Mouse (Mus musculus): ENCODE data around the gene Cyp3a16. TPM values are rescaled to one million over a fixed set of nuclear protein-coding genes. Genes with fewer than 3 reads are reported as not detected.

Gene Cyp3a16
- 0.07 TPM in 1 of 2 replicates, not detected in the other for polyA plus RNA-seq (2015; fragmentation: Nextera tagmentation; extraction: Ambion mirVana)

DNA sequence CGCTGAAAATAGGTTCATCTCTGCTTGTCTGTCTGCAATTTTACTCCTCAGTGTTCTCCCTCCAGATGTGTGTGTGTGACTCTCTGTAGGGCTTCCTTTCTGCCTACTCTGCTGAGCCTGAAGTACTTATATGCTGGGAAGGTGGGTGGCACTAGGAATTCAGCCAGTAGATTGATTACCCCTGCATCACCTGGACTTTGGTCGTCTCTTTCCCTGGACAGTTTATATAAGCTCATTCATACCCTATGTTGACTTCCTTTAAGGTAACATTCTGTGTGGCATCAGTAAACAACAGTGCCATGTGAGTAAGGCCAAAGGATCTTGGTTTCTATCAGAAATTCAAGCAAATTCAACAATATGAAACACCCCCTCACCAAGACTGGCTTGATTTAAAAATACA is at the start of gene Cyp3a16:
Cyp3a16 (minus strand) TSS at position 101 of the 400 bp plus-strand sequence.

Other genes with a start within 250 kb of the Cyp3a16 start
- 28.1 and 29.6 TPM in 2 replicates for gene Zfp655, start 238.0 kb downstream of the Cyp3a16 start, polyA plus RNA-seq (2015; fragmentation: Nextera tagmentation; extraction: Ambion mirVana)
- 0.46 and 0.57 TPM in 2 replicates for gene Zscan25, start 189.2 kb downstream of the Cyp3a16 start, polyA plus RNA-seq (2015; fragmentation: Nextera tagmentation; extraction: Ambion mirVana)
- gene Cyp3a57, start 124.4 kb downstream of the Cyp3a16 start, polyA plus RNA-seq (2015; fragmentation: Nextera tagmentation; extraction: Ambion mirVana): 1.4 and 1.5 TPM in 2 replicates
- gene Cyp3a41b, start 115.0 kb upstream of the Cyp3a16 start, polyA plus RNA-seq (2015; fragmentation: Nextera tagmentation; extraction: Ambion mirVana): not detected in 2 replicates